Mouse (Mus musculus): ENCODE data around the gene Tmprss5.

GRCm38 (mm10) chr9:49109101-49109500 lies 28.0 kb downstream of the Tmprss5 start:
- no peak for TF ChIP-seq CTCF (IDR thresholded peaks at IDR 0.05; ENCODE audit: control insufficient read depth, insufficient read depth, insufficient read length)
- no peak for TF ChIP-seq MAX (IDR thresholded peaks at IDR 0.05)
- no peak for TF ChIP-seq MYOG (IDR thresholded peaks at IDR 0.05; ENCODE audit: control insufficient read depth, extremely low read depth, insufficient read length)
- TF ChIP-seq FOSL1 (IDR thresholded peaks at IDR 0.05; ENCODE audit: insufficient read depth, low read length, poor library complexity, severe bottlenecking): no peak
- no peak for TF ChIP-seq USF1 (IDR thresholded peaks at IDR 0.05; ENCODE audit: low read depth)
- no peak for TF ChIP-seq MYOD1 (IDR thresholded peaks at IDR 0.05; ENCODE audit: control insufficient read depth, insufficient read length, low read depth)
- no peak for TF ChIP-seq CEBPB (IDR thresholded peaks at IDR 0.05; ENCODE audit: low read depth)
